Mouse (Mus musculus) forebrain, embryonic 15.5 days (tissue): Measurements from ENCODE around the gene Olfr850. TPM values are rescaled to one million over a fixed set of nuclear protein-coding genes. Genes with fewer than 3 reads are reported as not detected.

Source experiments
- ATAC-seq: fragments of 200-750 bp; cut with Nextera tagmentation; replicated peaks from 2 replicates; pipeline ENCODE4 v1.8.0; 2017; ENCODE audit warnings: mild to moderate bottlenecking, moderate TSS enrichment, moderate library complexity
- H3K27ac ChIP-seq: fragments of 300-500 bp; sonication (generic); replicated peaks from 2 replicates; pipeline ENCODE4 v1.5.1; 2015; ENCODE audit warnings: mild to moderate bottlenecking, inconsistent platforms
- H3K27me3 ChIP-seq: fragments of 300-500 bp; sonication (generic); 2 replicates; pipeline ENCODE4 v1.6.1; 2015; ENCODE audit warnings: inconsistent platforms
- H3K36me3 ChIP-seq: fragments of 300-500 bp; sonication (generic); 2 replicates; pipeline ENCODE4 v1.6.1; 2015; ENCODE audit warnings: mild to moderate bottlenecking, inconsistent platforms
- H3K4me1 ChIP-seq: fragments of 300-500 bp; sonication (generic); 2 replicates; pipeline ENCODE4 v1.6.1; 2015; ENCODE audit warnings: inconsistent platforms
- H3K4me2 ChIP-seq: fragments of 300-500 bp; sonication (generic); replicated peaks from 2 replicates; pipeline ENCODE4 v1.6.1; 2015; ENCODE audit warnings: mild to moderate bottlenecking, inconsistent platforms
- H3K4me3 ChIP-seq: fragments of 300-500 bp; sonication (generic); 2 replicates; pipeline ENCODE4 v1.5.1; 2015; ENCODE audit warnings: mild to moderate bottlenecking, inconsistent platforms
- H3K9ac ChIP-seq: fragments of 300-500 bp; sonication (generic); replicated peaks from 2 replicates; pipeline ENCODE4 v1.6.1; 2015; ENCODE audit warnings: mild to moderate bottlenecking, inconsistent platforms
- H3K9me3 ChIP-seq: fragments of 300-500 bp; sonication (generic); 2 replicates; pipeline ENCODE4 v1.6.1; 2016; ENCODE audit warnings: inconsistent platforms
- WGBS: fragments of 180-500 bp; shearing (Covaris S2); methylation state at CpG from one replicate; pipeline ENCODE4 v1.1.7; 2015; ENCODE audit warnings: mixed read lengths; 5-methylcytosine and 5-hydroxymethylcytosine counted together
- polyA plus RNA-seq: library from polyadenylated mRNA; unstranded; fragments of >200 nt; fragmentation: Nextera tagmentation; extraction: Ambion mirVana; gene quantifications from 2 replicates; pipeline ENCODE4 v1.2.1, GENCODE M21; 2015

The Olfr850 gene
- not detected in 2 replicates for polyA plus RNA-seq

GRCm38 (mm10) chr9:19478148-19478547, at the start of gene Olfr850:
Gene Olfr850 (minus strand): TSS chr9:19478248.
- Histone ChIP-seq H3K4me3 (no peak within 1 kb of the TSS), H3K36me3 (no peaks in the 10 kb centered on the region), H3K4me1 (no peaks in the 10 kb centered on the region), H3K4me2 (no peak within 1 kb of the TSS), H3K27me3 (no peaks in the 10 kb centered on the region), H3K9ac (no peak within 1 kb of the TSS), H3K27ac (no peak within 1 kb of the TSS), H3K9me3 (0 out of 2 replicates have a peak, but pooled peaks cover 5% of the 10 kb centered on the region)
- ATAC-seq = no peak

GRCm38 (mm10) chr9:19492995-19493394, 14.9 kb upstream of the Olfr850 start, which contains the start of gene Olfr851:
Gene Olfr851 (plus strand): TSS chr9:19493295.
- ATAC-seq = no peak
- H3K4me2 ChIP-seq = no peak within 1 kb of the TSS
- H3K27ac ChIP-seq = no peak within 1 kb of the TSS
- no peak within 1 kb of the TSS for H3K9ac ChIP-seq
- no peaks in the 10 kb centered on the region for H3K4me1 ChIP-seq
- H3K27me3 ChIP-seq = no peaks in the 10 kb centered on the region
- H3K4me3 ChIP-seq = no peak within 1 kb of the TSS
- no peaks in the 10 kb centered on the region for H3K36me3 ChIP-seq
- H3K9me3 ChIP-seq = peaks cover 10% of the 10 kb centered on the region; the same call in 1 of the 2 replicates

- Histone ChIP-seq H3K4me2 (no peak within 1 kb of the TSS), H3K9ac (no peak within 1 kb of the TSS), H3K9me3 (peaks cover 4% of the 10 kb centered on the region; the same call in 1 of the 2 replicates), H3K4me3 (no peak within 1 kb of the TSS), H3K36me3 (no peaks in the 10 kb centered on the region), H3K27me3 (no peaks in the 10 kb centered on the region), H3K4me1 (no peaks in the 10 kb centered on the region), H3K27ac (no peak within 1 kb of the TSS)
- ATAC-seq = no peak
- WGBS = 87% methylated on average over 2 of the region's 2 CpGs
Measured at GRCm38 (mm10) chr9:19439966-19440365, 38.1 kb downstream of the Olfr850 start, which contains the start of gene Olfr849. Gene Olfr849 (plus strand): TSS chr9:19440266.

Other genes starting within 250 kb of the Olfr850 start
- not detected in 2 replicates for gene Olfr843, start 226.3 kb downstream of the Olfr850 start, polyA plus RNA-seq
- gene Olfr844, start 161.9 kb downstream of the Olfr850 start, polyA plus RNA-seq = not detected in 2 replicates
- not detected in 2 replicates for gene Olfr845, start 141.8 kb downstream of the Olfr850 start, polyA plus RNA-seq
- gene Olfr846, start 114.2 kb downstream of the Olfr850 start, polyA plus RNA-seq = not detected in 2 replicates
- gene Olfr847, start 99.6 kb downstream of the Olfr850 start, polyA plus RNA-seq = not detected in 2 replicates
- gene Olfr849, start 38.0 kb downstream of the Olfr850 start, polyA plus RNA-seq = not detected in 2 replicates
- not detected in 2 replicates for gene Olfr851, start 15.0 kb upstream of the Olfr850 start, polyA plus RNA-seq
- gene Olfr853, start 62.8 kb upstream of the Olfr850 start, polyA plus RNA-seq = not detected in 2 replicates
- gene Olfr854, start 89.1 kb upstream of the Olfr850 start, polyA plus RNA-seq = not detected in 2 replicates
- gene Olfr855, start 104.4 kb upstream of the Olfr850 start, polyA plus RNA-seq = not detected in 2 replicates
- gene Zfp317, start 143.9 kb upstream of the Olfr850 start, polyA plus RNA-seq = 46.7 and 49.8 TPM in 2 replicates
- not detected in 2 replicates for gene Olfr857, start 231.2 kb upstream of the Olfr850 start, polyA plus RNA-seq